Mouse (Mus musculus): ENCODE data around the gene Dnah7b. TPM values are rescaled to one million over a fixed set of nuclear protein-coding genes. Genes with fewer than 3 reads are reported as not detected.
"Not testable (repeated sequence)": the region's sequence is repeated elsewhere in the genome, so short reads cannot be mapped to it uniquely, and the experiment has no call there.

Dnah7b gene
- 0.90 and 1.0 TPM in 2 replicates for polyA plus RNA-seq (2014; fragmentation: Nextera tagmentation; extraction: Ambion mirVana)

- H3K27ac ChIP-seq (ENCODE audit: low read depth, low read length), result peak within 1 kb of the TSS; percentile 48; the same call in 1 of the 2 replicates
Measured at GRCm38 (mm10) chr1:46066015-46066414, at the start of gene Dnah7b. TSS of gene Dnah7b (plus strand) at chr1:46066315.

GRCm38 (mm10) chr1:46018382-46018977 is 47.6 kb upstream of the Dnah7b start:
- H3K4me3 ChIP-seq (ENCODE audit: low read depth, low read length), result no peak overlapping the region
- no peak overlapping the region for H3K4me2 ChIP-seq
- WGBS, result 47% methylated on average over 2 of the region's 2 CpGs
- H3K4me1 ChIP-seq (replicated peaks; ENCODE audit: control insufficient read depth, insufficient read depth, low read length), result no peaks in the 10 kb centered on the region
- H3K27me3 ChIP-seq (replicated peaks; ENCODE audit: control insufficient read depth, insufficient read depth, low read length), result no peaks in the 10 kb centered on the region
- no peak overlapping the region for H3K27ac ChIP-seq (ENCODE audit: low read depth, low read length)
- ATAC-seq (replicated peaks; ENCODE audit: low FRiP score), result peak; percentile 31; the same call in 1 of the 2 replicates
- DNase-seq (ENCODE audit: low spot score), result no peak
- no peaks in the 10 kb centered on the region for H3K36me3 ChIP-seq (ENCODE audit: control insufficient read depth, insufficient read depth, low read length)
- H3K9me3 ChIP-seq (ENCODE audit: control insufficient read depth, low read length), result no peaks in the 10 kb centered on the region
- no peak overlapping the region for H3K9ac ChIP-seq (ENCODE audit: low read depth, low read length)

More at GRCm38 (mm10) chr1:46066015-46066414, at the start of gene Dnah7b:
- DNase-seq (ENCODE audit: low spot score) (no peak), ATAC-seq (replicated peaks; ENCODE audit: low FRiP score) (no peak)
- no peaks in the 10 kb centered on the region for H3K27me3 ChIP-seq (replicated peaks; ENCODE audit: control insufficient read depth, insufficient read depth, low read length)
- peak within 1 kb of the TSS; percentile 76 for H3K4me2 ChIP-seq
- no peaks in the 10 kb centered on the region for H3K4me1 ChIP-seq (replicated peaks; ENCODE audit: control insufficient read depth, insufficient read depth, low read length)
- peak within 1 kb of the TSS; percentile 72 for H3K9ac ChIP-seq (ENCODE audit: low read depth, low read length)
- peak within 1 kb of the TSS; percentile 52 for H3K4me3 ChIP-seq (ENCODE audit: low read depth, low read length)
- 42% methylated on average over 1 of the region's 1 CpGs for WGBS
- no peaks in the 10 kb centered on the region for H3K9me3 ChIP-seq (ENCODE audit: control insufficient read depth, low read length)
- no peaks in the 10 kb centered on the region for H3K36me3 ChIP-seq (ENCODE audit: control insufficient read depth, insufficient read depth, low read length)

- H3K4me3 ChIP-seq (ENCODE audit: low read depth, low read length), result no peak overlapping the region
- H3K36me3 ChIP-seq (ENCODE audit: control insufficient read depth, insufficient read depth, low read length), result no peaks in the 10 kb centered on the region
- no peak overlapping the region for H3K4me2 ChIP-seq
- no peaks in the 10 kb centered on the region for H3K4me1 ChIP-seq (replicated peaks; ENCODE audit: control insufficient read depth, insufficient read depth, low read length)
- no peak overlapping the region for H3K27ac ChIP-seq (ENCODE audit: low read depth, low read length)
- no peaks in the 10 kb centered on the region for H3K27me3 ChIP-seq (replicated peaks; ENCODE audit: control insufficient read depth, insufficient read depth, low read length)
- no peaks in the 10 kb centered on the region for H3K9me3 ChIP-seq (ENCODE audit: control insufficient read depth, low read length)
- ATAC-seq (replicated peaks; ENCODE audit: low FRiP score), result peak; percentile 15; the same call in 1 of the 2 replicates
- 27% methylated on average over 2 of the region's 2 CpGs for WGBS
- no peak for DNase-seq (ENCODE audit: low spot score)
- H3K9ac ChIP-seq (ENCODE audit: low read depth, low read length), result no peak overlapping the region
Measured at GRCm38 (mm10) chr1:46022262-46022661, 43.9 kb upstream of the Dnah7b start.

DNA sequence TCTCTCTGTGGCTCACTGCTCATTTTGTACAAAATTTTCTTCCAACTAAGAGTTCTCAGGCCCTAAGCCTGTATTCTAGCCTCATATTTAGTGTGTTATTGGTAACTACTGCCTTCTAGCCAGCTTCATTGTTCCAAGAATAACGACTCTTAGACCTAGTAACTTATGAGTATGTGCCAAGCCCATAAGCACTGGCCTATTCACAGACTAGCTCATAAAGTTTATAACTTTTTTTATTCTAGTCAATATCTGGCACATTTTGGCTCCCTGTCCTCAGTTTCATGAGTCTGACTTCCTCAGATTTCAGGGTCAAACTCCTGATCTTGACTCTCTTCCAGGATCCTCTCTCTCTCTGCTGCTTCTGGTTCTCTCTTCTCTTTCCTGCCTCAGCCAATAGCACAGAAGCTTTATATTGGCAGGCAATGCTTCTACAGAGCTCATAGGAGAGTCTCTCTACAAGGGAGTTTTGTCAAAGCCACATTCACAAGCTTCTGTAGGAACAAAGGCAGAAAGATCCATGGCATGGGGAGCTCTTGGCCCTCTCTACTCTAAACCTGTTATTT is 34.0 kb upstream of the Dnah7b start:
- H3K9ac ChIP-seq (ENCODE audit: low read depth, low read length), result no peak overlapping the region
- 85% methylated on average over 1 of the region's 1 CpGs for WGBS
- ATAC-seq (replicated peaks; ENCODE audit: low FRiP score), result no peak
- H3K4me1 ChIP-seq (replicated peaks; ENCODE audit: control insufficient read depth, insufficient read depth, low read length), result no peaks in the 10 kb centered on the region
- H3K4me3 ChIP-seq (ENCODE audit: low read depth, low read length), result no peak overlapping the region
- H3K27ac ChIP-seq (ENCODE audit: low read depth, low read length), result no peak overlapping the region
- no peak for DNase-seq (ENCODE audit: low spot score)
- no peak overlapping the region for H3K4me2 ChIP-seq
- no peaks in the 10 kb centered on the region for H3K27me3 ChIP-seq (replicated peaks; ENCODE audit: control insufficient read depth, insufficient read depth, low read length)
- no peaks in the 10 kb centered on the region for H3K36me3 ChIP-seq (ENCODE audit: control insufficient read depth, insufficient read depth, low read length)
- no peaks in the 10 kb centered on the region for H3K9me3 ChIP-seq (ENCODE audit: control insufficient read depth, low read length)

GRCm38 (mm10) chr1:46048188-46048587 is 17.9 kb upstream of the Dnah7b start:
- no peaks in the 10 kb centered on the region for H3K4me1 ChIP-seq (replicated peaks; ENCODE audit: control insufficient read depth, insufficient read depth, low read length)
- DNase-seq (ENCODE audit: low spot score) (no peak), ATAC-seq (replicated peaks; ENCODE audit: low FRiP score) (no peak)
- H3K4me3 ChIP-seq (ENCODE audit: low read depth, low read length), result no peak overlapping the region
- H3K9me3 ChIP-seq (ENCODE audit: control insufficient read depth, low read length), result no peaks in the 10 kb centered on the region
- no peak overlapping the region for H3K27ac ChIP-seq (ENCODE audit: low read depth, low read length)
- H3K4me2 ChIP-seq, result no peak overlapping the region
- no peaks in the 10 kb centered on the region for H3K36me3 ChIP-seq (ENCODE audit: control insufficient read depth, insufficient read depth, low read length)
- no peaks in the 10 kb centered on the region for H3K27me3 ChIP-seq (replicated peaks; ENCODE audit: control insufficient read depth, insufficient read depth, low read length)
- no peak overlapping the region for H3K9ac ChIP-seq (ENCODE audit: low read depth, low read length)

DNA sequence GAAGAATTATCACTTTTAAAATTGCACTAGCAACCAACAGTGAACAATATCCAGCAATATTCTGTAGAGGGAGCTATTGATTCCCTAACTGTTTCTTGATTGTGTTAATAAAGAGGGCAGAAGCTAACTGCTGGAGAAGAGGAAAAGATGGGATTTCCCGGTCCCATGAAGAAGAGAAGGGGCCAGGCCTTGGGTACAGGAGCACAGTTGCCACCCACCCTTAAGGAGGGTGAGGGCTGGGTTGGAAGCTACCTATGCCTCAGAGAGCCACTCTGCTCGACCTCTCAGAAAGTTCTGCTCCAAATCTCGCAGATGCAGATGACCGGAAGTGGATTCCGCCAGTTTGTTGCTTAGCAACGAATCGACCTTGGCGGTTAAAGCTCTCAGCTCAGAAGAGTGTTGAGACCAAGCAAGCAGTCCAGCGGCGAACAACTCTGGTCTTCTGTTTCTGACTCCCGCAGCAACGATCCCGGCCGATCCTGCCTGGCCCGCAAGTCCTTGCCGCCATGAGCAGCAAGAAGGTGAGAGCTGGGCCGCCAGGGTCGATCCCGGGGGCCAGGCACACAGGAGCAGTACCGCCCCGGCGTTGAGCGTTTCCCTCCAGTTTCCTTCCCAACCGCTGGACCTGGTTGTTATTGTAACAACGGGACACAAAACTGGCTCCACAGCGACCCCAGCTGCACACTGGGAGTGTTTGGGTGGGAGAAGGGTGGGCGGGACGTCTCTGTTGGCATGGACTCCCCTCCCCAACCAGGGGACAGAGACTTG is 553 bp downstream of the Dnah7b start:
- H3K4me3 ChIP-seq (ENCODE audit: low read depth, low read length), result peak overlapping the region; percentile 52
- no peaks in the 10 kb centered on the region for H3K27me3 ChIP-seq (replicated peaks; ENCODE audit: control insufficient read depth, insufficient read depth, low read length)
- peak overlapping the region; percentile 76 for H3K4me2 ChIP-seq
- WGBS, result 1% methylated on average over 28 of the region's 28 CpGs
- ATAC-seq (replicated peaks; ENCODE audit: low FRiP score) (peak; percentile 85), DNase-seq (ENCODE audit: low spot score) (peak; percentile 72)
- peak overlapping the region; percentile 48; the same call in 1 of the 2 replicates for H3K27ac ChIP-seq (ENCODE audit: low read depth, low read length)
- no peaks in the 10 kb centered on the region for H3K36me3 ChIP-seq (ENCODE audit: control insufficient read depth, insufficient read depth, low read length)
- H3K4me1 ChIP-seq (replicated peaks; ENCODE audit: control insufficient read depth, insufficient read depth, low read length), result no peaks in the 10 kb centered on the region
- no peaks in the 10 kb centered on the region for H3K9me3 ChIP-seq (ENCODE audit: control insufficient read depth, low read length)
- peak overlapping the region; percentile 72 for H3K9ac ChIP-seq (ENCODE audit: low read depth, low read length)

- not testable (repeated sequence) for H3K9me3 ChIP-seq (ENCODE audit: control insufficient read depth, low read length); H3K36me3 ChIP-seq (ENCODE audit: control insufficient read depth, insufficient read depth, low read length)
Measured at GRCm38 (mm10) chr1:46068787-46069186, 2.7 kb downstream of the Dnah7b start.

GRCm38 (mm10) chr1:46077891-46078290 is 11.8 kb downstream of the Dnah7b start:
- no peaks in the 10 kb centered on the region for H3K4me1 ChIP-seq (replicated peaks; ENCODE audit: control insufficient read depth, insufficient read depth, low read length)
- 84% methylated on average over 2 of the region's 2 CpGs for WGBS
- H3K27ac ChIP-seq (ENCODE audit: low read depth, low read length), result no peak overlapping the region
- no peaks in the 10 kb centered on the region for H3K9me3 ChIP-seq (ENCODE audit: control insufficient read depth, low read length)
- H3K36me3 ChIP-seq (ENCODE audit: control insufficient read depth, insufficient read depth, low read length), result no peaks in the 10 kb centered on the region
- DNase-seq (ENCODE audit: low spot score), result no peak
- no peak overlapping the region for H3K9ac ChIP-seq (ENCODE audit: low read depth, low read length)
- no peaks in the 10 kb centered on the region for H3K27me3 ChIP-seq (replicated peaks; ENCODE audit: control insufficient read depth, insufficient read depth, low read length)
- no peak overlapping the region for H3K4me3 ChIP-seq (ENCODE audit: low read depth, low read length)
- ATAC-seq (replicated peaks; ENCODE audit: low FRiP score), result no peak
- no peak overlapping the region for H3K4me2 ChIP-seq

More at GRCm38 (mm10) chr1:46068787-46069186, 2.7 kb downstream of the Dnah7b start:
- ATAC-seq (replicated peaks; ENCODE audit: low FRiP score); H3K27me3 ChIP-seq (replicated peaks; ENCODE audit: control insufficient read depth, insufficient read depth, low read length); DNase-seq (ENCODE audit: low spot score); H3K4me3 ChIP-seq (ENCODE audit: low read depth, low read length); H3K4me2 ChIP-seq; H3K9ac ChIP-seq (ENCODE audit: low read depth, low read length); H3K4me1 ChIP-seq (replicated peaks; ENCODE audit: control insufficient read depth, insufficient read depth, low read length); H3K27ac ChIP-seq (ENCODE audit: low read depth, low read length): not testable (repeated sequence)
- 83% methylated on average over 3 of the region's 3 CpGs for WGBS

All from liver, embryonic 11.5 days (tissue).